Mouse (Mus musculus): ENCODE measurements around the gene Myct1.

Gene Myct1

GRCm38 (mm10) chr10:5593464-5593863, at the start of gene Myct1:
Gene Myct1 (plus strand): TSS chr10:5593775.
- no peak for DNase-seq (ENCODE audit: low spot score)

GRCm38 (mm10) chr10:5546428-5546827, 47.1 kb upstream of the Myct1 start:
- DNase-seq (ENCODE audit: low spot score), result no peak

- DNase-seq (ENCODE audit: low spot score), result no peak
These were observed 45.8 kb upstream of the Myct1 start for GRCm38 (mm10) chr10:5547769-5548168.

- DNase-seq (ENCODE audit: low spot score), result no peak
These were observed 44.9 kb upstream of the Myct1 start for GRCm38 (mm10) chr10:5548651-5549050.

- DNase-seq (ENCODE audit: low spot score), result no peak
These were observed 43.8 kb upstream of the Myct1 start for GRCm38 (mm10) chr10:5549871-5550167.

- peak; percentile 38 for DNase-seq (ENCODE audit: low spot score)
These were observed 43.2 kb upstream of the Myct1 start for GRCm38 (mm10) chr10:5550168-5551021.

GRCm38 (mm10) chr10:5551382-5551781, 42.2 kb upstream of the Myct1 start, which contains the start of gene Syne1:
Gene Syne1 (minus strand): TSS chr10:5551482.
- DNase-seq (ENCODE audit: low spot score), result no peak

GRCm38 (mm10) chr10:5554941-5555340, 38.6 kb upstream of the Myct1 start:
- DNase-seq (ENCODE audit: low spot score), result no peak

GRCm38 (mm10) chr10:5558808-5559207, 34.8 kb upstream of the Myct1 start:
- DNase-seq (ENCODE audit: low spot score), result no peak

- DNase-seq (ENCODE audit: low spot score), result no peak
These were observed 33.0 kb upstream of the Myct1 start for GRCm38 (mm10) chr10:5560526-5560925.

- DNase-seq (ENCODE audit: low spot score), result no peak
These were observed 31.9 kb upstream of the Myct1 start for GRCm38 (mm10) chr10:5561706-5562105.

GRCm38 (mm10) chr10:5568991-5569390, 24.6 kb upstream of the Myct1 start:
- no peak for DNase-seq (ENCODE audit: low spot score)

GRCm38 (mm10) chr10:5570059-5570458, 23.5 kb upstream of the Myct1 start:
- no peak for DNase-seq (ENCODE audit: low spot score)

- DNase-seq (ENCODE audit: low spot score), result no peak
These were observed 22.2 kb upstream of the Myct1 start for GRCm38 (mm10) chr10:5571332-5571731.

GRCm38 (mm10) chr10:5573328-5573727, 20.2 kb upstream of the Myct1 start:
- DNase-seq (ENCODE audit: low spot score), result no peak

- no peak for DNase-seq (ENCODE audit: low spot score)
These were observed 2.5 kb upstream of the Myct1 start for GRCm38 (mm10) chr10:5591061-5591460.

GRCm38 (mm10) chr10:5591996-5592395, 1.6 kb upstream of the Myct1 start:
- no peak for DNase-seq (ENCODE audit: low spot score)

- DNase-seq (ENCODE audit: low spot score), result no peak
These were observed 882 bp downstream of the Myct1 start for GRCm38 (mm10) chr10:5594457-5594856.

- no peak for DNase-seq (ENCODE audit: low spot score)
These were observed 3.0 kb downstream of the Myct1 start for GRCm38 (mm10) chr10:5596559-5596958.

GRCm38 (mm10) chr10:5600123-5600522, 6.5 kb downstream of the Myct1 start:
- no peak for DNase-seq (ENCODE audit: low spot score)

GRCm38 (mm10) chr10:5603512-5603911, 9.9 kb downstream of the Myct1 start:
- DNase-seq (ENCODE audit: low spot score), result no peak

- DNase-seq (ENCODE audit: low spot score), result no peak
These were observed 10.8 kb downstream of the Myct1 start for GRCm38 (mm10) chr10:5604371-5604770.

- no peak for DNase-seq (ENCODE audit: low spot score)
These were observed 15.3 kb downstream of the Myct1 start for GRCm38 (mm10) chr10:5608874-5609273.

Measured in ovary, postnatal 36 days (tissue).